Mouse (Mus musculus) 416B (cell line): ENCODE data around the gene Gm8300.
"Not testable (repeated sequence)": the region's sequence is repeated elsewhere in the genome, so short reads cannot be mapped to it uniquely, and the experiment has no call there.

ENCODE experiments used
- DNase-seq: peaks from one replicate; pipeline ENCODE4 v3.0.0; 2011; ENCODE audit warnings: low read depth

The Gm8300 gene

DNA sequence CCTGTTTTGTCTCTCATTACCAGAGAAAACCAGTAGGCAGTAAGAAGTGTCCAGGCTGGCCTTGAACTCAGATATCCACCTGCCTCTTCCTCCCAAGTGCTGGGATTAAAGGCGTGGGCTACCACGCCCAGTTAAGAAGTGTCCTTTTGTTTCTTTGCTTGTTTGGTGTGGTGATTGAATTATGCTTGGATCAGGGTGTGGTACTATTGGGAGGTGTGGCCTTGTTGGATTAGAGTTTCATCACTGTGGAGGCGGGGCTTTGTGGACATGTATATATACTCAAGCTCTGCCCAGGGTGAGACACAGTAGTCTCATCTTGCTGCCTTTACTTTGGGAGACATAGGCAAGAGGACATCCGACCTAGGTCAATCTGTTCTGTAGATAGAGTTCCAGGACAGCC is at the start of gene Gm8300:
Gm8300 (plus strand) TSS at position 301 of the 400 bp plus-strand sequence.
- not testable (repeated sequence) for DNase-seq

DNA sequence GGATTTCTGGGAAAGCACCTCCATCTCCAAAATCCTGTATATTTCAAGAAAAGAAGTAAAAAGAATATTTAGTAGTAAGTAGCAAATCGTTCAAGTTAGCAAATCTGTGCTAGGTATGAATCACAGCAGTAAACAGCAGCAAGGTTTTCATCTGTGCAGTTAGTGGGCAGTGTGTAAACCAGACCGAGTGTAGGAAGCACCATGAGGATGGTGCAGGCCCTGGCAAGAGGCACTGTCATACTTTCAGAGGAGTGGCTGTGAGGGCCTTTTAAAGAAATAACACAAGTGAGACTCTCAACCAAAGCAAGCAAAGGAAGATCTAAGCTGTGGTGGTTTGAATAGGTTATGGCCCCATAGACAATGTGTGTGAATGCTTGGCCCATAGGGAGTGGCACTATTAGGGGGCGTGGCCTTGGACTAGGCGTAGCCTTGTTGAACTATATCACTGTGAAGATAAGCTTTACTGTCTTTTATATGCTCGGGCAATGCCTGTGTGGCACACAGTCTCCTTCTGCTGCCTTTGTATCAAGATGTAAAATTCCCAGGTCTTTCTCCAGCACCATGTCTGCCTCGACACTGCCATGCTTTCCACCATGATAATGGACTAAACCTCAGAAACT is 49.3 kb upstream of the Gm8300 start:
- no peak for DNase-seq

DNA sequence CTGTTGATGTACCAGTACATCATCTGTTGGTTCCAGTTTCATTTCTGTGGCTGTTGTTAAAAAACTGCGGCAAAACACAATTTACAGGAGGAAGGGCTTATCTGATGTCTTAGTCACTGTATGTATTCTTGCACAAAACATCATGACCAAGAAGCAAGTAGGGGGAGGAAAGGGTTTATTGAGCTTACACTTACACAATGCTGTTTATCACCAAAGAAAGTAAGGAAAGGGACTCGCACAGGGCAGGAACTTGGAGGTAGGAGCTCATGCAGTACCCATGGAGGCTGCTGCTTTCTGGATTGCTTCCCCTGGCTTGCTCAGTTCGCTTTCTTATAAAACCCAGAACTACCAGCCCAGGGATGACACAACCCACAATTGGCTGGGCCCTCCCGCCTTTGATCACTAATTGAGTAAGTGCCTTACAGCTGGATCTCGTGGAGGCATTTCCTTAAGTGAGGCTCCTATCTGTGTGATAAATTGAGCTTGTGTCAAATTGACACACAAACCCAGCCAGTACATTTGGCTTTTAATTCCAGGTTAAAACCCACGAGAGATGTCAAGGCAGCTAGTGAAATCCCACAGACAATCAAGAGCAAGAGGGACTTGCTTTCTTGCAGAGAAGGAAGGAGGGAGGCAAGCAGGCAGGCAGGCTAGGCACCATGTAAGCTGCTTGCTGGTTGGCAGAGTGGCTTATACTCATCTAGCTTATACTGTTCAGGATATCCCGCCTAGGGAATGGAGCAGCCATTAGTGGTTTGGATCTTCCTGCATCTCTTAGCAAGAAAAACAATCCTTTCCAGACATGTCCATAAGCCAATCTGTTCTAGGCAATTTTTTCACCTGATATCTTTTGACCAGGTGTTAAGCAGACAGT is 43.6 kb upstream of the Gm8300 start:
- DNase-seq, result peak; percentile 84

DNA sequence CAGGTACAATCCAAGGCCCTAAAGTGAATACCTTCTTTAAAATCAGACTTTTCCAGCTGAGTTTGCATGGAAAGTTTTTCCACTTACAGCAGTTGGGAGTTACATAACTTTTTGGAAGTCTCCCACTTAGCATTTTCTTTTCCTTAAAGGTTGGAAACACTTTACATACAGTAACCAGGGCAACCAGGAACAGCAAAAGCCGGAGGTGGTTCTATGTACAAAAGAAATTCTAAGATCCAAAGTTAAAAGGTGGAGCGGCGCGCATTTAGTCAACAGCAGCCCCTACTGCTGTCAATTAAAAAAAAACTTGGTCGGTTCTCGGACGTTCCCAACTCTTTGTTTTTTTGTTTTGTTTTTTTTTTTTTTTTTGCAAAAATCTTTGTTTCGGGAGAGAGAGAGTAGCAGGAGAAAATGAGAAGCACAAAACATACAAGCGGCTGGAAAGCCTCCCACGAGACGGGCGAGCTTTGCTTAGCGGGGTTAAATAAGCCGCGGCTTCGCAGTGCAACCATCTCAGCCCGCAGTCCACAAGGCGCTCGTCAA is 42.6 kb upstream of the Gm8300 start:
- DNase-seq, result peak; percentile 43

DNA sequence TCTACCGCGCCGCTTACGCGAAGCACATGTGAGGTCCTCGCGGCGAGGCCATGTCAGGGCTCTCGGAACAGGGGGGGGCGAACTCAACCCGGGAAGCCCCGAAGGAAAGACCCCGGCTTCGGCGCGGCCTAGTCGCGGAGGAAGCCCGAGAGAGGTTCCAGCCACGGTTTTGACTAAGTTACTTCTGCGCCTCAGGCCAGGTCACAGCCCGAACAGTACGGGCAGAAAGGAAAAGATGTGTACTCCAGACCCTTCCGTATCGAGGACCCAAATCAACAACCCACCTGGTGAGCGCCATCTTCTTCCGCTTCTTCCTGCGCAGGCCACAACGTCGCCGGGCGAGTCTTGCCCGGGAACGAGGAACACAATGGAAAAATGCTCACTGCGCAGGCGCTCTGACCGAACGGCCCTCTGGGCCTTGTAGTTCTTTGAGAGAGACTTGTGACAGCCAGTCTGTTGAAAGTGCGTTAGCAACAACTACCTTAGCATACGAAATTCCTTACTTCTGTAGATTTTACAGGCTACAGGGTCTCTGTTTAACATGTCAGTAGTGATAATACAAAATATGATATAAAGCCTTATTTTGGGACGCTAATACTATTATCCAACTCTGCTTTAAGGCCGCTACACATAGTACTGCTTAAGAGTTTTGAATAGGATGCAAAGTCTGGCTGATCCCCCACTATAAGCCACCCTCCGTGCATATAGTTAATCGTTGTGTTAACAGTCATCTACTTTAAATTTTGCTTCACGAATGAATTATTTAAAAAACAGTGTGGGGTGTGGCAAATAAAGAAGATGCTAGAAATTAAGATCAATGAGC is 41.9 kb upstream of the Gm8300 start, which contains the start of gene Snw1:
Snw1 (minus strand) TSS at position 311 of the 823 bp plus-strand sequence.
- DNase-seq, result peak; percentile 95

DNA sequence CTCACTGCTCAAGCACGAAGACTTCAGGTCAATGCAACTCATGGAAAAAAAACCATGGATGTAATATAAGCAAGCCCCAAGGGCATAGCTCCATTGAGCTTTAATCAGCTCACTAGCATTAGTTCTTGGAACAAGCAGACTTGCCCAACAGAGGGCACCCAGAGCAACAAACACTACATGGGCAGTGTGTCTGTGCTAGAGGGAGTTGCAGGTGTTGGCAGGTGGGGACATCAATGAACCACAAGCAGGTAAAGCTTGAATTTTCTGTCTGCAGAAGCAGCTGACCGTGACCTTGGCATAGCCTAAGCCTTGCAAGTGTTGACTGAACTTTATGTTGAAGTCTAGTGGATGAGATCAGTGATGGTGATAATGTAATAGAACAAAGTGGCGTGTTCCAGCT is 39.4 kb upstream of the Gm8300 start:
- no peak for DNase-seq

DNA sequence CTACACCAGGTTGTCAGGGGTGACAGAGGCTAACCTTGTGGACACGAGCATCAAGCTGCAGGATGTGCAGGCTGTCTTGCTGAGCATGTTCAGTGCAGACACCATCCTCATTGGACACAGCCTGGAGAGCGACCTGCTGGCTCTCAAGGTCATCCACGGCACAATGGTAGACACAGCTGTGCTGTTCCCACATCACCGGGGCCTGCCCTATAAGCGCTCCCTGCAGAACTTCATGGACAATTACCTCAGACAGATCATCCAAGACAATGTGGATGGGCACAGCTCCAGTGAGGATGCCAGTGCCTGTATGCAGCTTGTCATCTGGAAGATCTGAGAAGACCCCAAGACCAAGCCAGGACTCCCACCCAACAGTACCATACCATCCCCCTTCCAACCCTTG is 31.6 kb upstream of the Gm8300 start:
- DNase-seq, result not testable (repeated sequence)

DNA sequence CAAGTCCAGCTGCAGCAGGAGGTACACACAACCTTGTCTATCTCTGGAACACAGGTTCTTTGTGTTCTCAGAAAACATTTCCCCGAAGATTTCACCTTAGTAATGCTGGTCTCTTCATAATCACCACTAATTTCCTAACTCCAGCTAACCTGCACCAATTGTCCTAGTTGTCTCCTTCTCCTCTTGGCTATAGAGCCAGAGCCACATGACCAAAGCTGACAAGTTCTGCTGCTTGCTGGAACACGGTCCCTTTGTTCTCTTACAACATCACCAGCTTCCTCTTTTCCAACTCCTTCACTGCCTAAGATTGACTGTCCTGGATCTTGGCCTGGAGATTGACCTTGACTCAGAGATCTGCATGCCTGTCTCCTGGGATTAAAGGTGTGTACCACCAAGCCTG is 25.4 kb upstream of the Gm8300 start:
- peak; percentile 20 for DNase-seq

DNA sequence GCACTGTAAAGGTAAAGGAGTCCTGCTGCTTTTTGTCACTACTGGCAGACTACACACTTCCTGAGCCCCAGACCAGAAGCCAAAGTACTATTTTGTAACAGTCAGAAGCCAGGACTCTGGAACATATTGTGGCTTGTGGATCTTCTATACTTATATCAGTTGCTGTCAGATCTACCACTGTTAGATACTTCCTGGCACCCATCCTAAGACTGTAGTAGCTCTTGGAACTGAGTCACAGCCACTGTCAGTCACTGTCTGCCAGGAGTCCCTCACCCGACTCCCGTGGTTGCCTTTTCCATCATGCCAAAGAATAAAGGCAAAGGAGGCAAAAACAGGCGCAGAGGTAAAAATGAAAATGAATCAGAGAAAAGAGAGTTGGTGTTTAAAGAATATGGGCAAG is 19.7 kb upstream of the Gm8300 start, which contains the start of gene Gm5788:
Gm5788 (plus strand) TSS at position 301 of the 400 bp plus-strand sequence.
- DNase-seq, result not testable (repeated sequence)

DNA sequence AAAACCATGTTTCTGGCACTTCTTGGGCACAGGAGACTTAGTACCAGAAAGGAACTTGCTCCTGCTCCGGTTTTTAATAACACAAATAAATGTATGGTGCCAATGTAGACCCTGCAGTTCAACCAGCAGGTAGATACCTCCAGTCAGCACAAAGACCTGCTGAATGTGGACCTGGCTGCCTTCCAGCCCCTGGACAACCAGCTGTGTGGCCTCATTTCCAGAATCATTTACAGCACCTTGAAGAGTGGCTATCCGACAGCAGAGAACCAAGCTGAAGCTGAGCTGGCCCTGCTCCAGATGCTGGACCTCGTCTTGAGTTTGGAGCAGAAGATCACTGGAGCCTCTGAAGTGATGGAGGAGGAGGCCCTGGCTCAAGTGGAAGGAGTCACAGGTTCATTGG is 5.5 kb downstream of the Gm8300 start:
- DNase-seq, result not testable (repeated sequence)

DNA sequence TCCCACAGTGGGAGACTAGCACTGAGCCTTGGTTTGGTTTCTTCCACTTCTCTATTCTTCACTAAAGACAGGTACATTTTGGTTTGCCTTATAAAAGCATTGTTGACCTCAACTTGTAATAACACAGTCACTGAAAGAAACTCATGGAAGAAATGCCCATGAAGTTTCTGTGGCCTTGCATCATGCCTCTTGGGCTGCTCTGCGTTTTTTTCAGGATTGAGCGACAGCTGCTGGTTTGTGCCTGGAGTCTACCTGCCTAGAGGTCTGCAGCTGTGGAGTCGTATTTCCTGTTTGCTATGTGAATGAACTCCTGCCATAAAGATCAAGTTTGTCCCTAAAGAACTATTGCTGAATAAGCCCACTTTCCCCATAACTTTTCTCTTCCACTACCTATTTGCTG is 29.8 kb downstream of the Gm8300 start:
- no peak for DNase-seq

DNA sequence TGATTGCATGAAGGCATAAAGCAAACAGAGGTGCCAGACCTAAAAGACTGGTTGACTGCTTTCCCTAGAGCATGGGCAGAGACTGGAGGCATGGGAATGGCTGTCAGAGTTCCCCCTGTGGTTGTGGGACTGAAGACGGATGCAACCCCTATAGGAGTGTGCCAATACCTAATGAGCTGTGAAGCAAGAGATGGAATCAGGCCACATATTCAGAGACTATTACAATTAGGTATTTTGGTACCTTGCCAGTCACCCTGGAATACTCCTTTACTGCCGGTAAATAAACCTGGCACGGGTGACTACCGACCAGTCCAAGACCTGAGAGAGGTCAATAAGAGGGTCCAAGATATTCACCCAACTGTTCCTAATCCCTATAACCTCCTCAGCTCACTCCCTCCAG is 36.5 kb downstream of the Gm8300 start:
- DNase-seq, result not testable (repeated sequence)
